In the genomic region with DNA sequence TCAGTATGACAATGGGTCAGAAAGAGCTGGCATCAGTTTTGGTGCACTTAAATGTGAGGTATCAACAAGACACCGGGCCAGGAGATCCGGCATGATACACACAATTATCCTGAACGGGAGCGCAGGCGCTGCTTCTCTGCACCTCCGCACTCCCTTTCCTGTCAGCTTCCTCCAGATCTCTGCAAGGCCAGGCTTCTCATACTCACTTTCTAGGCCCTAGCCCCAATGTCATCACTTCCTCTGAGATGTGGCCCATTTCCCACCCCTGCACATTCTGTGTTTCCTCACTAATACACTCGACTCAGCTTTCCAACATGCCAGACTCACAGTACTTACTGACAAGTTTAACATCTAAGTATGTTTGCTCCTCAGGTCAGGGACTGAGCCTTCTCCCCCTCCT, we compare ENCODE assay signal across 13 mouse cellular contexts. TPM values are rescaled to one million over a fixed set of nuclear protein-coding genes. Genes with fewer than 3 reads are reported as not detected.
DNase-seq lines count a peak whose midpoint lies in the region; ATAC-seq lines count a peak whose summit lies in the region.
"Had no signal": no experiment of that assay in that cellular context is flagged by ENCODE, and none has a peak within 500 bp of the region (broad histone marks: within the 10 kb centered on the region; RNA-seq: fewer than 3 reads in every experiment).

No protein-coding gene starts in this region.

- H3K9me3 ChIP-seq in heart, embryonic 14.5 days (ENCODE audit: control insufficient read depth, low read length), result no peaks in the 10 kb centered on the region
- H3K9me3 ChIP-seq: limb, embryonic 12.5 days; neural tube, embryonic 12.5 days; stomach, embryonic 15.5 days had no signal

- no peaks in the 10 kb centered on the region for H3K36me3 ChIP-seq in heart, embryonic 14.5 days (ENCODE audit: control insufficient read depth, insufficient read depth, low read length)
- H3K36me3 ChIP-seq: limb, embryonic 12.5 days; neural tube, embryonic 12.5 days; stomach, embryonic 15.5 days had no signal

- WGBS in heart, embryonic 14.5 days, result 50% methylated on average over 7 of the region's 7 CpGs

- no peak for ATAC-seq in heart, embryonic 14.5 days (ENCODE audit: insufficient number of reproducible peaks, insufficient read depth, low FRiP score, low read depth)
- ATAC-seq: forebrain, postnatal 0 days had no signal

- H3K27ac ChIP-seq in heart, embryonic 14.5 days (replicated peaks in 1 of 2; ENCODE audit: control insufficient read depth in 1 of 2, insufficient read depth in 1 of 2, low read depth in 2 of 2, low read length in 2 of 2), result peak overlapping the region; percentile 42 to 51
- H3K27ac ChIP-seq: limb, embryonic 12.5 days; neural tube, embryonic 12.5 days had no signal

- peaks cover 15 to 39% of the 10 kb centered on the region in 2 experiments for H3K4me1 ChIP-seq in heart, embryonic 14.5 days (ENCODE audit: control insufficient read depth in 2 of 2, insufficient read depth in 2 of 2, low read length in 2 of 2)
- H3K4me1 ChIP-seq: neural tube, embryonic 12.5 days had no signal

- no peak overlapping the region for H3K4me3 ChIP-seq in heart, embryonic 14.5 days (ENCODE audit: control insufficient read depth in 1 of 2, insufficient read depth in 1 of 2, low read depth in 1 of 2, low read length in 2 of 2)
- H3K4me3 ChIP-seq: limb, embryonic 12.5 days; neural tube, embryonic 12.5 days; stomach, embryonic 15.5 days had no signal

- H3K27me3 ChIP-seq in heart, embryonic 14.5 days (ENCODE audit: control insufficient read depth, insufficient read depth, low read length), result no peaks in the 10 kb centered on the region
- H3K27me3 ChIP-seq: limb, embryonic 12.5 days; neural tube, embryonic 12.5 days; stomach, embryonic 15.5 days had no signal

- no peak overlapping the region for H3K9ac ChIP-seq in heart, embryonic 14.5 days (ENCODE audit: low read length)
- H3K9ac ChIP-seq: forebrain, postnatal 0 days; limb, embryonic 12.5 days; neural tube, embryonic 12.5 days; stomach, embryonic 15.5 days had no signal

- peak; percentile 58 to 64 for DNase-seq in spleen, postnatal 36 days (ENCODE audit: low spot score in 2 of 2)
- no peak for DNase-seq in spleen, adult 12 weeks (ENCODE audit: low spot score)
- DNase-seq in lung, postnatal 4 days, result peak; percentile 20 to 38
- no peak for DNase-seq in left cerebral cortex, adult 11 months (ENCODE audit: low spot score)
- DNase-seq in right cerebral cortex, adult 2 months (ENCODE audit: low spot score in 2 of 2), result no peak
- no peak for DNase-seq in right cerebral cortex, postnatal 10 days (ENCODE audit: low spot score in 2 of 2)
- DNase-seq: cerebellum, adult 8-10 months; forebrain, postnatal 0 days; kidney, adult 8-10 months had no signal

- no peak overlapping the region for H3K4me2 ChIP-seq in heart, embryonic 14.5 days (ENCODE audit: low read length)
- H3K4me2 ChIP-seq: limb, embryonic 12.5 days; neural tube, embryonic 12.5 days; stomach, embryonic 15.5 days had no signal

RNA-seq across cellular contexts. Expression of a gene that starts 11.1 kb away (rescaled TPM):
- 67.1 and 69.7 TPM in 2 replicates for polyA plus RNA-seq in heart, embryonic 14.5 days (2014; fragmentation: Nextera tagmentation; extraction: Ambion mirVana)

Comparison
In these comparisons a context has a peak if more than half of its experiments do, and no peak if none do; other contexts are left out.
1. DNase-seq: peak in spleen, postnatal 36 days (2 of 2) and lung, postnatal 4 days (2 of 2); none in spleen, adult 12 weeks (single experiment), left cerebral cortex, adult 11 months (single experiment), right cerebral cortex, adult 2 months (0 of 2) and right cerebral cortex, postnatal 10 days (0 of 2).